Mouse (Mus musculus): ENCODE results near the gene Gm13287. TPM values are rescaled to one million over a fixed set of nuclear protein-coding genes. Genes with fewer than 3 reads are reported as not detected.
"Not testable (repeated sequence)": the region's sequence is repeated elsewhere in the genome, so short reads cannot be mapped to it uniquely, and the experiment has no call there.

Gene Gm13287
- not detected for total RNA-seq (2021)
- long read RNA-seq, experiment 1 = 0 reads
- long read RNA-seq, experiment 2, partial matches to known transcripts = 0 of 1 reads
- long read RNA-seq, experiment 2, other reads (novel, unspliced or antisense) = 0 of 1 reads

GRCm38 (mm10) chr4:88802954-88803353 lies at the start of gene Gm13287:
TSS of gene Gm13287 (plus strand) at chr4:88803254.
- DNase-seq (ENCODE audit: low spot score in 2 of 2) = not testable (repeated sequence)

DNA sequence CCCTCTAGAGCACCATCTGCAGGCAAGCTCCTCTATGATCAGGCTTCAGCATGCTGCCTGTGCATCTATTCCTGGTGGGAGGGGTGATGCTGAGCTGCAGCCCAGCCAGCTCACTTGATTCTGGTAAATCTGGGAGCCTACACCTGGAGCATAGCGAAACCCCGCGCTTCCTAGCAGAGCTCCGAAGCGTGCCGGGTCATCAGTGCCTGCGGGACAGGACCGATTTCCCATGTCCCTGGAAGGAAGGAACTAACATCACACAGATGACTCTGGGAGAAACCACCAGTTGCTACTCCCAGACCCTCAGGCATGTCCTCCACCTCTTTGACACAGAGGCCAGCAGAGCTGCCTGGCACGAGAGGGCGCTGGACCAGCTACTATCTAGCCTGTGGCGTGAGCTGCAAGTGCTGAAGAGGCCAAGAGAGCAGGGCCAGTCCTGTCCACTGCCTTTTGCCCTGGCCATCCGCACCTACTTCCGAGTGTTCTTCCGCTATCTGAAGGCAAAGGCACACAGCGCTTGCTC lies 48.2 kb upstream of the Gm13287 start, which contains the start of gene Gm13271:
TSS of gene Gm13271 (plus strand) at position 51 of the 523 bp plus-strand sequence.
- peak; percentile 59 to 71 for DNase-seq (ENCODE audit: low spot score in 2 of 2)

GRCm38 (mm10) chr4:88756581-88757513 lies 46.2 kb upstream of the Gm13287 start:
- not testable (repeated sequence) for DNase-seq (ENCODE audit: low spot score in 2 of 2)

DNA sequence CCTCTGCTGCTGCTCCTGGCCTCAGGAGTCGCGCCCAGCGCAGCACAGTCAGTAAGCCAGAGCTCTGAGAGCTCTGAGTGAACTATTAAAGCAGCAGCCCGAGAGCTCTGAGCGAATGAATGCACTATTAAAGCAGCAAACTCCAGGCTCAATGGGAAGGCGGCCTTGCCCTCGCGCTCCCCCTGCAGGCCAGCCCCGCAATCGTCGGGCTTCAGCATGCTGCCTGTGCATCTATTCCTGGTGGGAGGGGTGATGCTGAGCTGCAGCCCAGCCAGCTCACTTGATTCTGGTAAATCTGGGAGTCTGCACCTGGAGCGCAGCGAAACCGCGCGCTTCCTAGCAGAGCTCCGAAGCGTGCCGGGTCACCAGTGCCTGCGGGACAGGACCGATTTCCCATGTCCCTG lies 45.4 kb upstream of the Gm13287 start:
- DNase-seq (ENCODE audit: low spot score in 2 of 2) = peak; percentile 73 to 82

GRCm38 (mm10) chr4:88758751-88759150 lies 44.3 kb upstream of the Gm13287 start:
- DNase-seq (ENCODE audit: low spot score in 2 of 2) = not testable (repeated sequence)

GRCm38 (mm10) chr4:88759610-88760268 lies 43.3 kb upstream of the Gm13287 start, which contains the start of gene Gm13283:
TSS of gene Gm13283 (plus strand) at chr4:88760119.
- peak in 1 of 2 experiments; percentile 22 for DNase-seq (ENCODE audit: low spot score in 2 of 2)

DNA sequence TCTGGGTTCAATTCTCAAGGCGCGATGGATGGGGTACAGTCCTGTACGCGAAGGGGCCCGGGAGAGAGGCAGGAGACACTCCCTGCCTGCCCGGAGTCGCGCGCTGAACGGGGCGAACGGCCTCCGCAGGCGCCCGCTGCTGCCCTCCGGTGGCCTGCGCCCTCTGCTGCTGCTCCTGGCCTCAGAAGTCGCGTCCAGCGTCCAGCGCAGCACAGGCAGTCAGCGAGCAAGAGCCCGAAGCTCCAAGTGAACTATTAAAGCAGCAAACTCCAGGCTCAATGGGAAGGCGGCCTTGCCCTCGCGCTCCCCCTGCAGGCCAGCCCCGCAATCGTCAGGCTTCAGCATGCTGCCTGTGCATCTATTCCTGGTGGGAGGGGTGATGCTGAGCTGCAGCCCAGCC lies 42.6 kb upstream of the Gm13287 start:
- DNase-seq (ENCODE audit: low spot score in 2 of 2) = peak in 1 of 2 experiments; percentile 34

DNA sequence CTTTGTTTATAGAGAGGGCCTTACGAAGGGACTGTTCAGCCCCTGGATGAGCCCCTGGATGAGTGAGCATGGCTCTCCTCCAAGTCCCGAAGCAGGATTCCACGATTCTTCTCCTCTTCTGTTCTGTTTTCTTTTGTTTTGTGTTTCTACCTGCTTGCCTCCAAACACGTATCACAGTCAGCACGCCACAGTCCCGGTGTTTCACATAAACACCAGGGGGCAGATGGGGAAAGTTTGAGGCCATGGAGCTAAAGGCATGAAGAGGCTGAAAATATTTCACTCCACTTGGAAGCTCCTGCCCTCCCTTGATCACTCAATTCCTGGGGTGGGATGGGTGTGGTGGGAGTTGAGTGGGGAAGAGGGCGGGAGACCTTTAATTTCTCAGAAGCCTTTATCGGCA lies 41.3 kb upstream of the Gm13287 start:
- DNase-seq (ENCODE audit: low spot score in 2 of 2) = peak; percentile 62 to 76

DNA sequence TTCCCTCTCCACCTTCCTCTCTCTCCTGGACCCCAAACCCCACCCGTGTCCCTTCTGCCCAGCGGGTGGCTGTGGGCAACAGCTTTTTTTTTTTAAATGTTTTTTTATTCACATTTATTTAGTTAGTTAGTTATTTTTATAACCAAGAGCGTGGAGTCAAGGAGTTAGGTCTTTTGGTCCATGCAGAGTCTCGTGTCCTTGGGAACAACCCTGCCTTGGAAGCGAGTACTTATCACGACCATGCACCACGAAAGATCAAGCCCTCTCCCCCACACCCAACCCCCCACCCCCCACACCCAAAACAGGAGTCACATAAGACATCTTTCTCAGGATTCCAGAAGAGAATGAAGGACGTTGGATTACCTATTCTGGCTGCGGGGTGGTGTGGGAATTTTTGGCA lies 40.7 kb upstream of the Gm13287 start:
- peak in 1 of 2 experiments; percentile 16 for DNase-seq (ENCODE audit: low spot score in 2 of 2)

DNA sequence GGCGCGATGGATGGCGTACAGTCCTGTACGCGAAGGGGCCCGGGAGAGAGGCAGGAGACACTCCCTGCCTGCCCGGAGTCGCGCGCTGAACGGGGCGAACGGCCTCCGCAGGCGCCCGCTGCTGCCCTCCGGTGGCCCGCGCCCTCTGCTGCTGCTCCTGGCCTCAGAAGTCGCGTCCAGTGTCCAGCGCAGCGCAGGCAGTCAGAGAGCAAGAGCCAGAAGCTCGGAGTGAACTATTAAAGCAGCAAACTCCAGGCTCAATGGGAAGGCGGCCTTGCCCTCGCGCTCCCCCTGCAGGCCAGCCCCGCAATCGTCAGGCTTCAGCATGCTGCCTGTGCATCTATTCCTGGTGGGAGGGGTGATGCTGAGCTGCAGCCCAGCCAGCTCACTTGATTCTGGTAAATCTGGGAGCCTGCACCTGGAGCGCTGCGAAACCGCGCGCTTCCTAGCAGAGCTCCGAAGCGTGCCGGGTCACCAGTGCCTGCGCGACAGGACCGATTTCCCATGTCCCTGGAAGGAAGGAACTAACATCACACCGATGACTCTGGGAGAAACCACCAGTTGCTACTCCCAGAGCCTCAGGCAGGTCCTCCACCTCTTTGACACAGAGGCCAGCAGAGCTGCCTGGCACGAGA lies 39.6 kb upstream of the Gm13287 start:
- peak in 1 of 2 experiments; percentile 18 for DNase-seq (ENCODE audit: low spot score in 2 of 2)

DNA sequence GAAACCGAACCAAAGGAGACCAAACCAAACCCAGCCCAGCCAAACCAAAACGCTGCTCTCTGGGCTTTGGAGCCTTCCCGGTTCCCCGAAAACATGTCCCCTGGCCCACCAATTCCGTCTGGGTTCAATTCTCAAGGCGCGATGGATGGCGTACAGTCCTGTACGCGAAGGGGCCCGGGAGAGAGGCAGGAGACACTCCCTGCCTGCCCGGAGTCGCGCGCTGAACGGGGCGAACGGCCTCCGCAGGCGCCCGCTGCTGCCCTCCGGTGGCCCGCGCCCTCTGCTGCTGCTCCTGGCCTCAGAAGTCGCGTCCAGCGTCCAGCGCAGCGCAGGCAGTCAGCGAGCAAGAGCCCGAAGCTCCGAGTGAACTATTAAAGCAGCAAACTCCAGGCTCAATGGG lies 29.5 kb upstream of the Gm13287 start, which contains the start of gene Gm13290:
TSS of gene Gm13290 (plus strand) at position 301 of the 400 bp plus-strand sequence.
- not testable (repeated sequence) for DNase-seq (ENCODE audit: low spot score in 2 of 2)

DNA sequence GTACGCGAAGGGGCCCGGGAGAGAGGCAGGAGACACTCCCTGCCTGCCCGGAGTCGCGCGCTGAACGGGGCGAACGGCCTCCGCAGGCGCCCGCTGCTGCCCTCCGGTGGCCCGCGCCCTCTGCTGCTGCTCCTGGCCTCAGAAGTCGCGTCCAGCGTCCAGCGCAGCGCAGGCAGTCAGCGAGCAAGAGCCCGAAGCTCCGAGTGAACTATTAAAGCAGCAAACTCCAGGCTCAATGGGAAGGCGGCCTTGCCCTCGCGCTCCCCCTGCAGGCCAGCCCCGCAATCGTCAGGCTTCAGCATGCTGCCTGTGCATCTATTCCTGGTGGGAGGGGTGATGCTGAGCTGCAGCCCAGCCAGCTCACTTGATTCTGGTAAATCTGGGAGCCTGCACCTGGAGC lies 26.4 kb upstream of the Gm13287 start, which contains the start of gene Gm13289:
TSS of gene Gm13289 (plus strand) at position 301 of the 400 bp plus-strand sequence.
- not testable (repeated sequence) for DNase-seq (ENCODE audit: low spot score in 2 of 2)

DNA sequence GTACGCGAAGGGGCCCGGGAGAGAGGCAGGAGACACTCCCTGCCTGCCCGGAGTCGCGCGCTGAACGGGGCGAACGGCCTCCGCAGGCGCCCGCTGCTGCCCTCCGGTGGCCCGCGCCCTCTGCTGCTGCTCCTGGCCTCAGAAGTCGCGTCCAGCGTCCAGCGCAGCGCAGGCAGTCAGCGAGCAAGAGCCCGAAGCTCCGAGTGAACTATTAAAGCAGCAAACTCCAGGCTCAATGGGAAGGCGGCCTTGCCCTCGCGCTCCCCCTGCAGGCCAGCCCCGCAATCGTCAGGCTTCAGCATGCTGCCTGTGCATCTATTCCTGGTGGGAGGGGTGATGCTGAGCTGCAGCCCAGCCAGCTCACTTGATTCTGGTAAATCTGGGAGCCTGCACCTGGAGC lies 23.5 kb upstream of the Gm13287 start, which contains the start of gene Gm13272:
TSS of gene Gm13272 (plus strand) at position 301 of the 400 bp plus-strand sequence.
- not testable (repeated sequence) for DNase-seq (ENCODE audit: low spot score in 2 of 2)

DNA sequence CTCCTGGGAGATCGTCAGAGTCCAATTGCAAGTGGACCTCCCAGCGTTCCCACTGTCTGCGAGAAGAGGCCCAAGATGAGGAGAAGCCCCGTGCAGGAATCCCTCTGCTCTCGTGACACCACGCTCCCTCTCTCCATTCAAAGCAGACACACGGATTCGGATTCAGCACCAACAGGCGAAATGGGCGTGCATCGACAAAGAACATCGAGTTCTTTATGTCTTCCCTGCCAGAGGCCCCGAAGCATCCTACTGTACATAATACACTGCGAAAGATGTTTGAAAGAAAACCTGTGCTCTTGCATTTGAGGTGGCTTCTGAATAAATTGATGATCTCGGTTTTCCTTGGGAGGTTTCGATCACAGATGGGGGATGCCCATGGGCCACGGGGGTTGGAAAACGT lies 22.7 kb upstream of the Gm13287 start:
- not testable (repeated sequence) for DNase-seq (ENCODE audit: low spot score in 2 of 2)

DNA sequence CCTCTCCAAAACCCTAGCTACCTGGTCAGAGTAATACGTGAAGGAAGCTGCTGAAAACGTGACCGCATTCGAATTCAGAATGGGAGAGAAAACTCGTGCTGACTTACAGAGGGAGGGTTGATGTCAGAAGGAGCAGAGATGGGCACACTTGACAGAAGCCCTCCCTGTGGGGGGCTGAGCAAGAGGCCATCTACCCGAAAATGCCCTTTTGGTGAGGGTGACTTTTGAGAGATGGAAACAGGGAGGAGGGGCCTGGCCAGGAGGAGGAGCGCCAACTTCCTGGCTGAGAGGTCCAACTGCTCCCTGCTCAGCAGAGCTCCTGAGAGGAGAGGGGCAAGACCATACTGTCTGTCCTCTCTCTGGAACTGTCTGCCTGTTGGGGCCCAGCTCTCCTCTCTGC lies 21.2 kb upstream of the Gm13287 start, which contains the start of gene Ifnz:
TSS of gene Ifnz (plus strand) at position 301 of the 400 bp plus-strand sequence.
- DNase-seq (ENCODE audit: low spot score in 2 of 2) = not testable (repeated sequence)

DNA sequence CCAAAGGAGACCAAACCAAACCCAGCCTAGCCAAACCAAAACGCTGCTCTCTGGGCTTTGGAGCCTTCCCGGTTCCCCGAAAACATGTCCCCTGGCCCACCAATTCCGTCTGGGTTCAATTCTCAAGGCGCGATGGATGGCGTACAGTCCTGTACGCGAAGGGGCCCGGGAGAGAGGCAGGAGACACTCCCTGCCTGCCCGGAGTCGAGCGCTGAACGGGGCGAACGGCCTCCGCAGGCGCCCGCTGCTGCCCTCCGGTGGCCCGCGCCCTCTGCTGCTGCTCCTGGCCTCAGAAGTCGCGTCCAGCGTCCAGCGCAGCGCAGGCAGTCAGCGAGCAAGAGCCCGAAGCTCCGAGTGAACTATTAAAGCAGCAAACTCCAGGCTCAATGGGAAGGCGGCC lies 20.7 kb upstream of the Gm13287 start:
- DNase-seq (ENCODE audit: low spot score in 2 of 2) = not testable (repeated sequence)

DNA sequence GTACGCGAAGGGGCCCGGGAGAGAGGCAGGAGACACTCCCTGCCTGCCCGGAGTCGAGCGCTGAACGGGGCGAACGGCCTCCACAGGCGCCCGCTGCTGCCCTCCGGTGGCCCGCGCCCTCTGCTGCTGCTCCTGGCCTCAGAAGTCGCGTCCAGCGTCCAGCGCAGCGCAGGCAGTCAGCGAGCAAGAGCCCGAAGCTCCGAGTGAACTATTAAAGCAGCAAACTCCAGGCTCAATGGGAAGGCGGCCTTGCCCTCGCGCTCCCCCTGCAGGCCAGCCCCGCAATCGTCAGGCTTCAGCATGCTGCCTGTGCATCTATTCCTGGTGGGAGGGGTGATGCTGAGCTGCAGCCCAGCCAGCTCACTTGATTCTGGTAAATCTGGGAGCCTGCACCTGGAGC lies 17.6 kb upstream of the Gm13287 start, which contains the start of gene Gm13276:
TSS of gene Gm13276 (plus strand) at position 301 of the 400 bp plus-strand sequence.
- DNase-seq (ENCODE audit: low spot score in 2 of 2) = not testable (repeated sequence)

- DNase-seq (ENCODE audit: low spot score in 2 of 2) = peak; percentile 14 to 16
Observed at GRCm38 (mm10) chr4:88788402-88788801, 14.7 kb upstream of the Gm13287 start, which contains the start of gene Gm13277. TSS of gene Gm13277 (plus strand) at chr4:88788632.

DNA sequence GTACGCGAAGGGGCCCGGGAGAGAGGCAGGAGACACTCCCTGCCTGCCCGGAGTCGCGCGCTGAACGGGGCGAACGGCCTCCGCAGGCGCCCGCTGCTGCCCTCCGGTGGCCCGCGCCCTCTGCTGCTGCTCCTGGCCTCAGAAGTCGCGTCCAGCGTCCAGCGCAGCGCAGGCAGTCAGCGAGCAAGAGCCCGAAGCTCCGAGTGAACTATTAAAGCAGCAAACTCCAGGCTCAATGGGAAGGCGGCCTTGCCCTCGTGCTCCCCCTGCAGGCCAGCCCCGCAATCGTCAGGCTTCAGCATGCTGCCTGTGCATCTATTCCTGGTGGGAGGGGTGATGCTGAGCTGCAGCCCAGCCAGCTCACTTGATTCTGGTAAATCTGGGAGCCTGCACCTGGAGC lies 11.8 kb upstream of the Gm13287 start, which contains the start of gene Gm13278:
TSS of gene Gm13278 (plus strand) at position 301 of the 400 bp plus-strand sequence.
- DNase-seq (ENCODE audit: low spot score in 2 of 2) = not testable (repeated sequence)
